Mouse (Mus musculus): ENCODE measurements around the gene Kif14.
"Not testable (repeated sequence)": the region's sequence is repeated elsewhere in the genome, so short reads cannot be mapped to it uniquely, and the experiment has no call there.

Kif14 gene

GRCm38 (mm10) chr1:136556643-136557042, 90.5 kb downstream of the Kif14 start:
- not testable (repeated sequence) for DNase-seq (ENCODE audit: low read depth)

- DNase-seq (ENCODE audit: low read depth): no peak
These were observed 91.3 kb downstream of the Kif14 start for GRCm38 (mm10) chr1:136557436-136557835.

GRCm38 (mm10) chr1:136558762-136559161, 92.6 kb downstream of the Kif14 start:
- no peak for DNase-seq (ENCODE audit: low read depth)

- DNase-seq (ENCODE audit: low read depth): no peak
These were observed 93.1 kb downstream of the Kif14 start for GRCm38 (mm10) chr1:136559284-136559683.

GRCm38 (mm10) chr1:136559774-136560173, 93.6 kb downstream of the Kif14 start:
- DNase-seq (ENCODE audit: low read depth): no peak

GRCm38 (mm10) chr1:136561823-136562222, 95.7 kb downstream of the Kif14 start:
- no peak for DNase-seq (ENCODE audit: low read depth)

GRCm38 (mm10) chr1:136563149-136563548, 97.0 kb downstream of the Kif14 start:
- no peak for DNase-seq (ENCODE audit: low read depth)

- DNase-seq (ENCODE audit: low read depth): no peak
These were observed 98.8 kb downstream of the Kif14 start for GRCm38 (mm10) chr1:136564963-136565362.

- DNase-seq (ENCODE audit: low read depth): no peak
These were observed 100.2 kb downstream of the Kif14 start for GRCm38 (mm10) chr1:136566386-136566785.

- no peak for DNase-seq (ENCODE audit: low read depth)
These were observed 101.5 kb downstream of the Kif14 start for GRCm38 (mm10) chr1:136567641-136568040.

- DNase-seq (ENCODE audit: low read depth): no peak
These were observed 102.6 kb downstream of the Kif14 start for GRCm38 (mm10) chr1:136568738-136569194.

GRCm38 (mm10) chr1:136569206-136569605, 103.1 kb downstream of the Kif14 start:
- DNase-seq (ENCODE audit: low read depth): no peak

GRCm38 (mm10) chr1:136569626-136570297, 103.6 kb downstream of the Kif14 start:
- DNase-seq (ENCODE audit: low read depth): no peak

- DNase-seq (ENCODE audit: low read depth): no peak
These were observed 104.1 kb downstream of the Kif14 start for GRCm38 (mm10) chr1:136570298-136570653.

- no peak for DNase-seq (ENCODE audit: low read depth)
These were observed 104.8 kb downstream of the Kif14 start for GRCm38 (mm10) chr1:136570976-136571375.

- no peak for DNase-seq (ENCODE audit: low read depth)
These were observed 105.4 kb downstream of the Kif14 start for GRCm38 (mm10) chr1:136571530-136571929.

GRCm38 (mm10) chr1:136577890-136578663, 111.9 kb downstream of the Kif14 start:
- no peak for DNase-seq (ENCODE audit: low read depth)

- no peak for DNase-seq (ENCODE audit: low read depth)
These were observed 113.2 kb downstream of the Kif14 start for GRCm38 (mm10) chr1:136579360-136579759.

- DNase-seq (ENCODE audit: low read depth): no peak
These were observed 114.1 kb downstream of the Kif14 start for GRCm38 (mm10) chr1:136580266-136580665.
